Mouse (Mus musculus) WW6 (cell line): Measurements from ENCODE around the gene Cldn13.
"Not testable (repeated sequence)": the region's sequence is repeated elsewhere in the genome, so short reads cannot be mapped to it uniquely, and the experiment has no call there.

Experiments used
- DNase-seq: peaks from one replicate; pipeline ENCODE4 v3.0.0-alpha.2; 2013; ENCODE audit warnings: low read depth, low spot score

The Cldn13 gene

DNA sequence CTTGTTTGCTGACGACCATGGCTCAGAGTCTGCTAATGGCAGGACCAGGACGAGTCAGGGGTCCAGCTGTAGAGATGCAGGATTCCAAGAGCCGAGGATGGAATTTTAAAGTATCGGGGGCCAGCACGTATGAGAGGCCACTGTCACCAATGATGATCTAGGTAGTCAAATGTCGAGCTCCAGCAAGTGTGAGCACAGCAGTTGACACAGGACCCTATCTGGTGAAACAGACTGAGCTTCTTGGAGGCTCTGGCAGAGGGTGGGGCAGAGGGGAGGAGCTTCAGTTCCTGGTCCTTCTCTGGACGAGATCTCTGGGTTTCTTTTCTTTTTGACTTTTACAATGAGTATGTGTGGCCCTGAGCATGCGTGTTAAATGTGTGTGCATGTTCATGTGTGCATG lies at the start of gene Cldn13:
Cldn13 (minus strand) TSS at position 216 of the 400 bp plus-strand sequence.
- DNase-seq: no peak

- DNase-seq: not testable (repeated sequence)
Measured at GRCm38 (mm10) chr5:134964655-134965054, 49.3 kb upstream of the Cldn13 start.

GRCm38 (mm10) chr5:134963546-134963945 lies 48.2 kb upstream of the Cldn13 start:
- DNase-seq: no peak

- DNase-seq: no peak
Measured at GRCm38 (mm10) chr5:134961519-134961918, 46.2 kb upstream of the Cldn13 start.

DNA sequence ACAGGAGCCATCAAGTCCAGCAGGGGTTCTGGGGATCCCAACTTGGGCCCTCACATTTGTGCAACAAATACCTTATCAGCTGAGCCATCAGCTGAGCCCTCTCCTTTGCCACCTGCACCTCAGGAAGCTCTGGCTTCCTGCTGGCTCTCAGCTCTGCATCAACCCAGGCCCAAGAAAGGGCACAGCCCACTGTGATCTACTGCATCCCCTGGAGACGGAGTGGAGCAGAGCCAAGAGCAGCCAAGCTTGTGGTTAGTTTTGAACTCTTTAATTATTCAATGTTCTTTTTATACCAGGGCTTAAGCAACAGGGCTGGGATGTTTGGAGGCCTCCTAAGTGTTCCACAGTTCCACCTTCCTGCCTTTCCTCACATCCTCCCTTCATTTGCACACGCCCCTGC lies 45.1 kb upstream of the Cldn13 start:
- DNase-seq: no peak

GRCm38 (mm10) chr5:134959114-134959513 lies 43.8 kb upstream of the Cldn13 start:
- no peak for DNase-seq

DNA sequence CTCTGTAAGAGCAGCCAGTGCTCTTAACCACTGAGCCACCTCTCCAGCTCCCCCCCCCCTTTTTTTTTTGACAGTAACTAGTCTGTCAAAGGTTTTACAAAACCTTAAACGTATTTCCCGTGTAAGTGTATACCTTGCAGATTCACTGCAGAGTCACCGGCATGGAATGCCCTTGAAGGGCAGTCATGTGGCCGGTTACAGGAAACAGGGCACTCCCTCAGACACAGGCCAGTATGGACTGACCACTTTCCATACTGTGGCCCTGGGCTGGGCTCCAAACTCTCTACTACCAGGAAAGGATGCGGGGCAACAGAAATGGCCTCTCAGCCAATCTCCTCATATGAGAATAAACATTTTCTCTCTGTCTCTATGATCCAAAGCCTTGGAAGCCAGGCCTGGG lies 40.2 kb upstream of the Cldn13 start:
- no peak for DNase-seq

DNA sequence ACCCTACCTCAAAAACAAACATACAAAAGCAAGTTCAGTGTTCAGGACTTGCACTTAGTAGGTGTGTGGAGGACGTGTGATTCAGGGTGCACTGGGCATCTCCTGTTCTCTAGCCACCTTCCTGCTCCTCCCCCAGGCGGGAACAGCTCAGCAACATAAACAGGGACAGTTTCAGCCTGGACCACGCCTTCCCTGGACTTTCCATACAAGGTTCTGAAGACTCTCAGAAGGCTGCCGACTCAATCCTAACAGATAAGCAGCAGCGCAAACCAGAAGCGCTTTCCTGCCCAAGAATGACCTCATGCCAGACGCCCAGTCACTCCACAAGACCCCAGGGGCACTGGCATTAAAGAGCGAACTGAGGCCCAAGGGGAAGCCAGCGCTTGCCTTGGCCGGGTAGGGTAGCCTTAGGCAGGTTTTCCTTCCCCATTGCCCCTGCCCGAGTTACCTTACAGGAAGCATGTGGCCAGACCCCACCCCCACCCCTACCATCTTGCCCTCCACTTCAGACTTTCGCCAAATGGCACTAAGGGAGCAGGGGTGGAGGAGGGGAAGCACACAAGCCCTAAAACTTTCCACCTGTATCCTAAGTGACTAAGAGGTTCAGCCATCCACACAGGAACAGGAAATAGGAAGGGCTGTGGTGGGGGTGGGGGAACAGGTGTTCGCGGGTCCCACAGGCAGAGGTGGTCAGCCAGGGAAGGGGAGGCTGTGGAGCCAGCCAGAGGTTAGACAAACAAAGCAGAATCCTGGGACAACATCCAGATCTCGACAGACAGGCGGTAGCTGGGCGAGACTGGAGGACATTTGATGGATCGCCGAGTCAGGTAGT lies 35.9 kb upstream of the Cldn13 start:
- DNase-seq: no peak

GRCm38 (mm10) chr5:134948085-134948439 lies 32.7 kb upstream of the Cldn13 start:
- no peak for DNase-seq

DNA sequence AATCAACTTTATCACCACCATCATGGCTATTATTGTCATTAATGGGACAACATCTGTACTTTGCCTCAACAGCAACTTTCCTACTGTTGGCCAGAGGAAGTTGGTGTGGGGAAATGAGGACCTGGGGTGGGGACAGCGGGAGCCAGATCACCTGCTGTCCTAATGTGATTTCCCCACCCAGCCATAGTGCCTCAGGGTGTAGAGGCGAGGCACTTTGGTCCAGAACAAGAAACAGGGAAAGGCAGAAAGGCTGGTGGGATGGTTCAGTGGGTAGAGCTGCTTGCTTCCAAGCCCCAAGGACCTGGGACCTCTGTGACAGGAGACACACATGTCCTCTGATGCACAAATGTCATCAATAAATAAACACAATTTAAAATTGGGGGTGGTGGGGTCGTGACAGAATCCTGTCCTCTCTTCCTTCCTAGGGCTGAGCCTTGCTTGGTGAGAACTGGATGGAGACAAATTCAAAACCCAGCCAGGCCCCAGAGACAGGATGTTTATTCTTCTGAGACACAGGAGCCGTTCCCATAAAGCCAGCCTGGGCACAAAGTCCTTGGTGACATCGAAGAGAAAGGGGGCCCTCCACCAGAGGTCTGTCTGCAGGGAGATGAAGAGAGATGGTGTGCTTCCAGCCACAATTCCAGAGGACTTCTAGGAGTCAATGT lies 32.2 kb upstream of the Cldn13 start:
- no peak for DNase-seq

GRCm38 (mm10) chr5:134946857-134947255 lies 31.5 kb upstream of the Cldn13 start, which contains the start of gene Cldn4:
Gene Cldn4 (minus strand): TSS chr5:134946934.
- DNase-seq: peak; percentile 56

GRCm38 (mm10) chr5:134946063-134946856 lies 30.9 kb upstream of the Cldn13 start:
- DNase-seq: no peak

- DNase-seq: no peak
Measured at GRCm38 (mm10) chr5:134945266-134945959, 30.1 kb upstream of the Cldn13 start.

DNA sequence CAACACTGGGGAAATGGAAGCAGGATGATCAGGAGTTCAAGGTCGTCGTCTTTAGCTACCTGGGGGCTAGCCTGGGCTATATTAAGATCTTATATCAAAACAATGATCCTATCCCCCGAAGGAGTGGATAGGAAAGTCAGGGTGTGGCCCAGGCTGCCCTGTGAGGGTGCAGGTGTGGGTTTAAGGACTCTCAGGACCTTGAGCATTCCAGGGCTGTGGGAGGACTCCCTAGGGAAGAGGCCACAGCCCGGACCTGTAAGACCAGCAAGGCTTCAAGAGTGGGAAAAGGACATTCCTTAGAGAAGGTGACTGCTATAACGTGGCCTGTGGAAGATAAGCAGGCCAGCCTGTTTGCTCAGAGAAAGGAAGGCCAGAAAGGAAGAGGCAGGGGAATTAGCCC lies 28.9 kb upstream of the Cldn13 start:
- DNase-seq: no peak

DNA sequence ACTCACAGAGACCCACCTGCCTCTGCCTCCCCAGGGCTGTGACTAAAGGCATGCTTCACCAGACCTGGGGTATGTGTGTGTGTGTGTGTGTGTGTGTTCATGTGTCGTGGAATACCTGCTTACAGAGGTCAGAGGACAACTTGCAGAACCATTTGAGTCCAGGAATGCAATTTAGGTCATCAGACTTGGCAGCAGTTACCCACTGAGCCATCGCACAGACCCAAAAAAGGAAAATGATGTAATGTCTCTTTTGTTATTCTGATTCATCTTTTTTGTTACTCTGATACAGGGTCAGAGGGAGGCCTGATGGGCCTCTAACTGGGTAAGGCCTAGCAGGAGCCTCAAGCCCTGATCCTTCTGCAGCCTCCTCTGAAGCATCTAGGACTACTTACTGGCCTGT lies 27.4 kb upstream of the Cldn13 start:
- DNase-seq: no peak

GRCm38 (mm10) chr5:134941472-134942209 lies 26.3 kb upstream of the Cldn13 start:
- DNase-seq: peak; percentile 89

DNA sequence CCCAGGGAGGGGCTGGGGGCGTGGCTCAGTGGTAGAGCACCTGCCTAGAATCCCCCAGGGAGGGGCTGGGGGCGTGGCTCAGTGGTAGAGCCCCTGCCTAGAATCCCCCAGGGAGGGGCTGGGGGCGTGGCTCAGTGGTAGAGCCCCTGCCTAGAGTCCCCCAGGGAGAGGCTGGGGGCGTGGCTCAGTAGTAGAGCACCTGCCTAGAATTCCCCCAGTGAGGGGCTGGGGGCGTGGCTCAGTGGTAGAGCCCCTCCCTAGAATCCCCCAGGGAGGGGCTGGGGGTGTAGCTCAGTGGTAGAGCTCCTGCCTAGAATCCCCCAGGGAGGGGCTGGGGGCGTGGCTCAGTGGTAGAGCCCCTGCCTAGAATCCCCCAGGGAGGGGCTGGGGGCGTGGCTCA lies 24.2 kb upstream of the Cldn13 start:
- DNase-seq: not testable (repeated sequence)

- DNase-seq: no peak
Measured at GRCm38 (mm10) chr5:134939069-134939468, 23.7 kb upstream of the Cldn13 start.

DNA sequence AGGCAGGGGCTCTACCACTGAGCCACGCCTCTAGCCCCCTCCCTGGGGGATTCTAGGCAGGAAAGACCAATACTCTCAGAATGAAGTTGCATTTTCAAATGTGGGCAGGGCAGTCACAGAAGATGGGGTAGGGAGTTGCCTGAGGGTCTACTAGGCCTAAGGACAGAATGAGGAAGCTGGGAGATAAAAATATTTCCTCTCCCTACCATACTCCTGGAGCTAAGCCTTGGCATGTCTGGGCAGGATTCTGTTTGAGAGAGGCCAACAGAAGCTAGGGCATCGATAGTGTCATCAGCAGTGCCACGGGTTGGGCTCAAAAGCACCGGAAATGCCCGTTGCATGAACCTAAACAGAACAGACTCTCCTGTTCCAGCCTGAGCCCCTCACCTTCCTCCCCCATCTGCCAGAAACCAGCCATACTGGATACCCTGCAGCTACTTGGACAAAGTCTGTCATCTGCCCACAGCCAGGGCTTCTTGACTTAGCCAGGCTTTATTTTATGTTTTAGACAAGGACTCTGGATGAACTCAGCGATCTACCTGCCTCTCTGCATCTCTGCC lies 21.4 kb upstream of the Cldn13 start:
- DNase-seq: no peak

- no peak for DNase-seq
Measured at GRCm38 (mm10) chr5:134936051-134936450, 20.7 kb upstream of the Cldn13 start.

DNA sequence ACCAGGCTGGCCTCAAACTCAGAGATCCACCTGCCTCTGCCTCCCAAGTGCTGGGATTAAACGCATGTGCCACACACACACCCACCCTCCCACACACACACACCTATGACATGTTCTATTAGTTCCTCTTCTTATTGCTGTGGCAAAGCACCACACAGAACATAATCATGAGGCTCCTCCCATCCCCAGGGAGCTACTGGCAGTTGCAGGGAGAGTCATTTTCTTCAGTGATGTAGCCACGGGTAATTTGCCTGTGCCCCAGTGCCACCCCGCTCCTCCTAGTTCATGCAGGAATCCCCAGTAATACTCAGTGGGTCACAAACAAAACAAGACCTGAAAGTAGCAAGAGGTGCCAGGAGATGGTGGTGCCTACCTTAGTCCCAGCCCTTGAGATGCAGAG lies 19.3 kb upstream of the Cldn13 start:
- DNase-seq: no peak
